Mouse (Mus musculus) limb, embryonic 12.5 days (tissue): ENCODE results near the gene Rab13. TPM values are rescaled to one million over a fixed set of nuclear protein-coding genes. Genes with fewer than 3 reads are reported as not detected.
A peak's percentile ranks its signal among the peaks of the same experiment; 100 is the strongest.
"Not testable (repeated sequence)": the region's sequence is repeated elsewhere in the genome, so short reads cannot be mapped to it uniquely, and the experiment has no call there.

Source experiments
- ATAC-seq: fragments of 200-750 bp; cut with Nextera tagmentation; 2 replicates; pipeline ENCODE4 v1.8.0; 2017; ENCODE audit warnings: low read depth, moderate TSS enrichment; ENCODE audit not compliant: insufficient number of reproducible peaks, insufficient read depth, low FRiP score, low TSS enrichment
- H3K27ac ChIP-seq: fragments of 300-500 bp; sonication (generic); 2 replicates; pipeline ENCODE4 v1.5.1; 2016; ENCODE audit warnings: mild to moderate bottlenecking, moderate library complexity
- H3K27me3 ChIP-seq: fragments of 300-500 bp; sonication (generic); 2 replicates; pipeline ENCODE4 v1.6.1; 2016; ENCODE audit warnings: mild to moderate bottlenecking, moderate library complexity
- H3K36me3 ChIP-seq: fragments of 300-500 bp; sonication (generic); 2 replicates; pipeline ENCODE4 v1.6.1; 2016; ENCODE audit warnings: mild to moderate bottlenecking, moderate library complexity
- H3K4me1 ChIP-seq: fragments of 300-500 bp; sonication (generic); replicated peaks from 2 replicates; pipeline ENCODE4 v1.6.1; 2016
- H3K4me2 ChIP-seq: fragments of 300-500 bp; sonication (generic); 2 replicates; pipeline ENCODE4 v1.6.1; 2016; ENCODE audit warnings: mild to moderate bottlenecking, moderate library complexity
- H3K4me3 ChIP-seq: fragments of 300-500 bp; sonication (generic); replicated peaks from 2 replicates; pipeline ENCODE4 v1.5.1; 2016; ENCODE audit warnings: mild to moderate bottlenecking
- H3K9ac ChIP-seq: fragments of 300-500 bp; sonication (generic); replicated peaks from 2 replicates; pipeline ENCODE4 v1.6.1; 2016; ENCODE audit warnings: mild to moderate bottlenecking, moderate library complexity
- H3K9me3 ChIP-seq: fragments of 300-500 bp; sonication (generic); 2 replicates; pipeline ENCODE4 v1.6.1; 2016; ENCODE audit warnings: mild to moderate bottlenecking, moderate library complexity
- WGBS: fragments of 180-500 bp; shearing (Covaris S2); methylation state at CpG from one replicate; pipeline ENCODE4 v1.1.7; 2016; 5-methylcytosine and 5-hydroxymethylcytosine counted together
- polyA plus RNA-seq: library from polyadenylated mRNA; unstranded; fragments of >200 nt; fragmentation: Nextera tagmentation; extraction: Ambion mirVana; gene quantifications from 2 replicates; pipeline ENCODE4 v1.2.1, GENCODE M21; 2016

The Rab13 gene
- polyA plus RNA-seq, 1 experiment from 2014 or later = 28.2 TPM

DNA sequence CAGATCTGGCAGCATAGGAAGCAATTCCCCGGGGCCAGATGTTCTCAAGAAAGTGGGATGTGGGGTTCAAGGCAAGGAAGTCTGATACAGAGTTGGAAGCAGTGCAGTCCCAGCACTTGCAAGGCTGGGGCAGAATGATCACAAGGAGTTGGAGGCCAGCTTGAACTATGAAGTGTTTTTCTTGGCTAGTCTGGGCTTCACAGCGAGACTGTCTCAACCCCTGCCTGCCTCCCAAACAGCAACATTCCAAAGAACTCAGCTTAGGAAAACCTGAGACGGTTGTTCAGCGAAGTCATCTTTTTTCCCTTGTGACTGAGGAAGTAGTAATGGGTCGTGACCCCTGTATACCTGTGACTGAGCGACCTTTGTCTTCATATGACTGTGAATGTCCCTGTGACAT, 37.3 kb downstream of the Rab13 start:
- H3K27ac ChIP-seq = no peak overlapping the region
- no peak overlapping the region for H3K4me2 ChIP-seq
- H3K4me1 ChIP-seq = peaks cover 28% of the 10 kb centered on the region
- no peak overlapping the region for H3K4me3 ChIP-seq
- H3K9me3 ChIP-seq = no peaks in the 10 kb centered on the region
- peaks cover 26% of the 10 kb centered on the region for H3K36me3 ChIP-seq
- no peak overlapping the region for H3K9ac ChIP-seq
- no peak for ATAC-seq
- H3K27me3 ChIP-seq = no peaks in the 10 kb centered on the region
- 84% methylated on average over 6 of the region's 6 CpGs for WGBS

DNA sequence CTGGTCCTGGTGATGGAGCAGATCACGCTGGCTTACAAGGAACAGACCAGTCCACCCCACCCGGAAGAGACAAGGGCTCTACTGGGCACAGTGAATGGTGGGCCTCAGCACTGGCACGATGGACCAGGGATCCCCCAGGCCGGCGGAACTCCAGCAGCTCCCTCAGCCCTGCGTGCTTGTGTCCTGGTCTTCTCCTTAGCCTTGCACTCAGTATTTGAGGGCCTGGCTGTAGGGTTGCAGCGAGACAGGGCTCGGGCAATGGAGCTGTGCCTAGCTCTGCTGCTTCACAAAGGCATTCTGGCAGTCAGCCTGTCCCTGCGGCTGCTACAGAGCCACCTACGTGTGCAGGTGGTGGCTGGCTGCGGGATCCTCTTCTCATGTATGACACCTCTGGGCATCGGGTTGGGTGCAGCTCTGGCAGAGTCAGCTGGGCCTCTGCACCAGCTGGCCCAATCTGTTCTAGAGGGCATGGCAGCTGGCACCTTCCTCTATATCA, 38.3 kb downstream of the Rab13 start:
- H3K4me2 ChIP-seq, H3K9ac ChIP-seq, H3K27me3 ChIP-seq, H3K27ac ChIP-seq, H3K9me3 ChIP-seq, H3K4me3 ChIP-seq, ATAC-seq: not testable (repeated sequence)
- Histone ChIP-seq H3K36me3 (peaks cover 29% of the 10 kb centered on the region), H3K4me1 (peaks cover 29% of the 10 kb centered on the region)
- WGBS = 85% methylated on average over 11 of the region's 12 CpGs

GRCm38 (mm10) chr3:90252659-90253058, 39.2 kb downstream of the Rab13 start:
- not testable (repeated sequence) for ATAC-seq, H3K4me2 ChIP-seq, H3K27ac ChIP-seq, H3K4me3 ChIP-seq, H3K27me3 ChIP-seq, H3K9me3 ChIP-seq, H3K9ac ChIP-seq
- Histone ChIP-seq H3K36me3 (peaks cover 38% of the 10 kb centered on the region), H3K4me1 (peaks cover 27% of the 10 kb centered on the region)
- WGBS = 90% methylated on average over 2 of the region's 2 CpGs

GRCm38 (mm10) chr3:90253174-90253573, 39.7 kb downstream of the Rab13 start:
- ATAC-seq = peak; percentile 1; the same call in 1 of the 2 replicates
- not testable (repeated sequence) for H3K4me3 ChIP-seq, H3K9me3 ChIP-seq, H3K9ac ChIP-seq, H3K27ac ChIP-seq, H3K27me3 ChIP-seq
- Histone ChIP-seq H3K36me3 (peaks cover 43% of the 10 kb centered on the region), H3K4me1 (peaks cover 26% of the 10 kb centered on the region), H3K4me2 (peak overlapping the region; percentile 89)
- 88% methylated on average over 1 of the region's 1 CpGs for WGBS

DNA sequence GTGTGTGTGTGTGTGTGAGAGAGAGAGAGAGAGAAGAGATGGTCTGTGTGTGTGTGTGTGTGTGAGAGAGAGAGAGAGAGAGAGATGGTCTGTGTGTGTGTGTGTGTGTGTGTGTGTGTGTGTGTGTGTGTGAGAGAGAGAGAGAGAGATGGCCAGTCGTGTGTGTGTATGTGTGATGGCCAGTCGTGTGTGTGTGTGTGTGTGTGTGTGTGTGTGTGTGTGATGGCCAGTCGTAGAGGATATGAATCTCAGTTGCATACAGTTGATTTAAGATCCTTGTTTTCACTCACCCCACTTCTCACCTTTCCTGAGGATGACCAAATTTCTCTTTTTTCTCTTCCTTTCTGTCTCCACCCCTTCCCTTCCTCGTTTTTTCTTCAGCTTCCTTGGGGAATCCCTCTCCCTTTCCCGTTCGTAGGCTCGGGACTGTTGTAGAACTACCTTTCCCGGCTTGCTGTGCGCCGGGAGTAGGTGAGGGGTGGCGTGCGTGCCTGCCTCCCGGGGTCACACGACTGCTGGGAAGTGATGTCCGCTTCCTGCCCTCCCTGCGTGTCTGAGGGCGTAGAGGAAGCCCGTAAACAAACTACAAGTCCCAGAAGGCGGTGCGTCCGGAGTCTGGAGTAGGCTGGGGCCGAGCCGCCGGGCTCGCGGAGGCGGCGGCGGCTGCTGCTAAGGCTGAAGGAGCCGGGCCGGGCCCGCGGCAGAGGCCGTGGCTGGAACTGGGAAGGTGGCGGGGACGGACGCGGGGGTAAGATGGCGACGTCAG, 40.3 kb downstream of the Rab13 start, which contains the start of gene Crtc2:
Crtc2 (plus strand) TSS at position 511 of the 766 bp plus-strand sequence.
- Histone ChIP-seq H3K36me3 (peaks cover 50% of the 10 kb centered on the region), H3K27ac (peak within 1 kb of the TSS; percentile 87), H3K9ac (peak within 1 kb of the TSS; percentile 86), H3K4me3 (peak within 1 kb of the TSS; percentile 90), H3K27me3 (no peaks in the 10 kb centered on the region), H3K4me2 (peak within 1 kb of the TSS; percentile 89), H3K9me3 (no peaks in the 10 kb centered on the region), H3K4me1 (peaks cover 22% of the 10 kb centered on the region)
- ATAC-seq = peak; percentile 96
- WGBS = 2% methylated on average over 40 of the region's 40 CpGs

- Histone ChIP-seq H3K4me1 (peaks cover 14% of the 10 kb centered on the region), H3K4me2 (peak overlapping the region; percentile 89), H3K36me3 (peaks cover 53% of the 10 kb centered on the region), H3K9ac (peak overlapping the region; percentile 86), H3K27ac (peak overlapping the region; percentile 87), H3K27me3 (no peaks in the 10 kb centered on the region), H3K9me3 (no peaks in the 10 kb centered on the region), H3K4me3 (peak overlapping the region; percentile 90)
- 1% methylated on average over 41 of the region's 41 CpGs for WGBS
- ATAC-seq = peak; percentile 65
Measured at GRCm38 (mm10) chr3:90254419-90255193, 41.1 kb downstream of the Rab13 start.

GRCm38 (mm10) chr3:90255194-90255565, 41.7 kb downstream of the Rab13 start:
- 26% methylated on average over 2 of the region's 2 CpGs for WGBS
- peak overlapping the region; percentile 86 for H3K9ac ChIP-seq
- H3K4me1 ChIP-seq = peaks cover 14% of the 10 kb centered on the region
- peak overlapping the region; percentile 87 for H3K27ac ChIP-seq
- no peaks in the 10 kb centered on the region for H3K9me3 ChIP-seq
- ATAC-seq = no peak
- peaks cover 53% of the 10 kb centered on the region for H3K36me3 ChIP-seq
- H3K27me3 ChIP-seq = no peaks in the 10 kb centered on the region
- H3K4me3 ChIP-seq = peak overlapping the region; percentile 90
- H3K4me2 ChIP-seq = peak overlapping the region; percentile 89

- peak overlapping the region; percentile 89 for H3K4me2 ChIP-seq
- H3K4me3 ChIP-seq = peak overlapping the region; percentile 90
- peaks cover 53% of the 10 kb centered on the region for H3K36me3 ChIP-seq
- no peak for ATAC-seq
- H3K9me3 ChIP-seq = no peaks in the 10 kb centered on the region
- H3K9ac ChIP-seq = no peak overlapping the region; the same call in 1 of the 2 replicates
- peaks cover 14% of the 10 kb centered on the region for H3K4me1 ChIP-seq
- H3K27me3 ChIP-seq = no peaks in the 10 kb centered on the region
- no peak overlapping the region for H3K27ac ChIP-seq
- WGBS = 93% methylated on average over 14 of the region's 14 CpGs
Measured at GRCm38 (mm10) chr3:90255784-90256353, 42.4 kb downstream of the Rab13 start.

DNA sequence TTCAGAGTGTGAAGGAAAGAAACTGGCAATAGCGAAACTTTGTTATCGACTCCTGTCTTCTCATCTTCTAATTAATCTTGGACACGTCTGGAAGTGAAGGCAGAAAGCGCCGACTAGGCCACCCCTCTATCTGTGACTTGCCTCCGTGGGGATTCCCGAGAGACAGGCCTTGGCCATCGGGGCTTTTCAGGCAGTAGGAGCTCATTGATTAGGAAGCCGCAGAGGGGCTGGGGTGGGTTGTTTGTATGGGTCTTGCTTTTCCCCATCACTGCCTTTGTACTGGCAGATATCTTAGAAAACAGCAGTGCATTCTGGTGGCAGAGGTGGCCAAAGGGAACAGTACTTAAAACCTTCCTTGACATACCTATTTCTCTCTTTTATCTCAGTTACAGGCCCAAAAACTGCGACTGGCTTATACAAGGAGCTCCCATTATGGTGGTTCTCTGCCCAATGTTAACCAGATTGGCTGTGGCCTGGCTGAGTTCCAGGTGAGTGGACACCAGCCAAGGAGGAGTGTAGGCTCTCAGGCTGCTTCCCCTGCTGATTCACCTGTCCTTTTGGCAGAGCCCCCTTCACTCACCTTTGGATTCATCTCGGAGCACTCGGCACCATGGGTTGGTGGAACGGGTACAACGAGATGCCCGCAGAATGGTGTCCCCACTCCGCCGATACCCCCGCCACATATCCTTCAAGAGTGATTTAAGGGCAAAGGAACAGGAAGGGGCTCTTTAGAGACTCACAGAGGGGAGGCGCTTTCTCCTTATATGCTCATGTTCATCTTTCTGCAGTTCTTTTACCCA, 43.4 kb downstream of the Rab13 start:
- H3K27me3 ChIP-seq = no peaks in the 10 kb centered on the region
- peaks cover 54% of the 10 kb centered on the region for H3K36me3 ChIP-seq
- no peak overlapping the region for H3K4me2 ChIP-seq
- H3K27ac ChIP-seq = no peak overlapping the region
- H3K4me1 ChIP-seq = peaks cover 14% of the 10 kb centered on the region
- 91% methylated on average over 19 of the region's 19 CpGs for WGBS
- H3K4me3 ChIP-seq = no peak overlapping the region
- H3K9ac ChIP-seq = no peak overlapping the region
- no peaks in the 10 kb centered on the region for H3K9me3 ChIP-seq
- no peak for ATAC-seq

GRCm38 (mm10) chr3:90258521-90258920, 45.0 kb downstream of the Rab13 start:
- Histone ChIP-seq H3K36me3 (peaks cover 70% of the 10 kb centered on the region), H3K27ac (no peak overlapping the region), H3K4me2 (no peak overlapping the region), H3K9ac (no peak overlapping the region), H3K9me3 (no peaks in the 10 kb centered on the region), H3K4me1 (peaks cover 13% of the 10 kb centered on the region), H3K4me3 (no peak overlapping the region), H3K27me3 (no peaks in the 10 kb centered on the region)
- no peak for ATAC-seq
- 80% methylated on average over 4 of the region's 4 CpGs for WGBS
